Mouse (Mus musculus): ENCODE results near the gene Dbi. TPM values are rescaled to one million over a fixed set of nuclear protein-coding genes. Genes with fewer than 3 reads are reported as not detected.

The Dbi gene
- total RNA-seq, 2 experiments from 2014 or later: 379 to 438 TPM

GRCm38 (mm10) chr1:120122634-120123383 lies 1.9 kb upstream of the Dbi start:
- ATAC-seq (ENCODE audit: poor library complexity, severe bottlenecking): peak; percentile 28

DNA sequence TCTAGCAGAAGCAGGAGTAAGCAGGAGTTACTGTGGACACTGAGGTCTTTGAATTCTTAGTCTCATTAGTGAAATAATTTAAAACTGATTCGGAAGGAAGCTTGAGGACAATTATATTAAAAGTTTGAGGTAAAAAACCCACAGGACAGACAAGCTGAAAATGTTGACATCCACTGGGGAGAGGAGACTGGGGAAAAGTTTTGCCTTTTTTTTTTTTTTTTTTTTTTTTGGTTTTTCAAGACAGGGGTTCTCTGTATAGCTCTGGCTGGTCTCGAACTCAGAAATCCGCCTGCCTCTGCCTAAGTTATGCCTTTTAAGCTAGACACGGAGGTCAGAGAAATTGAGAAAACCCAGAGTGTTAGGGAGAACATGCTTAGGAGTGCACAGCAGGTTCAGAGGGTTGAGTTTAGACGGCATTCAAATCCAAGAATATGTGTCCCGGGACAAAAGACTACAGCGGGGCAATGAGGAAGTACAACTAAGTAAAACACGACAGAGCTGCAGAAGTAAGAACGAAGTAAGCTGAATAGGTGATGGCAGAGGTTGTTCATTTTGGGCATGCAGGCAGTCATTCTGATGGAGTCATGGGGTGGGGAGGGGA lies 1.2 kb upstream of the Dbi start:
- ATAC-seq (ENCODE audit: poor library complexity, severe bottlenecking): peak; percentile 14; the same call in 1 of the 2 replicates

DNA sequence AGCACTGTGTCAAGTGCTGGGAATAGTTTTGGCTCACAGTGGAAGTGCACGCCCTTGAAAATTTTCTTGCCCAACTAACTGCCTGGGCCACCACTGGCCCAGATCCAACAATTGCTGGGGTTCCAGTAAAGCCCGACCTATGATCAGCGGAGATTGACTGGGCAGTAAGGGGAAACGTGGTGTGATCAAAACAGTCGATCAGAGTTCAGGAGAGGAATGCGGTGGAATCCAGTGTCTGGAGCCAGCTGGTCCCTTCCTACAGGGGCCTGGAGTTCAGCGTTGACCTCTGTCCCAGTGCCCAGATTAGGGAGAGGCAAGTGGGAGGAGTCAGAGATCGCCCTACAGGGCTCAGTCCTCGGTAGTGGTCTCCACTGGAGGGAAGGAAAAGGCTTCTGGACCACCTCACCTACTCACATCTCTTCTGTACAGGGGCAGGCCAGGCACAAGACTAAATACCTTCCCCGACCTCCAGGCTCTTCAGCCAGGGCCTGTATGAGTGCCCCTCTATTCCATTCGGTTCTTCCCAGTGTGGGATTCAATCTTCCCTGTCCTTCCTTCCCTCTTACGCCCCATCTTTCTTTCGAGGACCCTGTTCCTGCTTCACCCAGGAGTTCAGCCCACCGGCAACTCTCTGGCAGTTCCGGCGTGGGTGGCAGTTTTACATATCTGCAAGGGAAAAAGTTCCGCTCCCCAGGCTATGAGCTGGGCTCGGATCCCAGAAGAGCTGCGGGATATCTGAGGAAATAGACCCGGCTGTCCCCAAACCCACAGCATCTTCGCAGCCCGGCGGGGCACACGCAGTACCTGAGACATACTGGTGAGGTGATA lies 523 bp downstream of the Dbi start:
- ATAC-seq (ENCODE audit: poor library complexity, severe bottlenecking): peak; percentile 39

- no peak for ATAC-seq (ENCODE audit: poor library complexity, severe bottlenecking)
Observed at GRCm38 (mm10) chr1:120119389-120119788, 1.5 kb downstream of the Dbi start.

- ATAC-seq (ENCODE audit: poor library complexity, severe bottlenecking): no peak
Observed at GRCm38 (mm10) chr1:120118854-120119253, 2.0 kb downstream of the Dbi start.

DNA sequence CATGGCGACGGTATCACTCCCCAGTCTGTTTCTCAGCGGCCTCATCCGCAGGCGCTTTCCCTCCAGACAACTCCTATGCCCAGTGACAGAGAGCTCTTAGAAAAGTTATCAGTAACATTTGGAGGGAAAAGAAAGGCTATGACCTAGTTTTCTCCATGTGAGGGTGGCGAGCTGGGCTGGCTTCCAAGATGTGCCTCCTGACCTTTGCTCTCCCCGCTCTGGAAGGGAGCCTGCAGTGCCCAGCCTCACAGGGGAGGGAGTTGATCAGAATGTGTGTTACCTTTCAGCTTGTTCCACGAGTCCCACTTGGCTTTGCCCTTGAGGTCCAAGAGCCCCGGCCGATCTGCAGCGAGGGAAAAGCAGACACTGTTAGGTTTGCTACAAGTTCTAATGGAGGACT lies 4.8 kb downstream of the Dbi start:
- ATAC-seq (ENCODE audit: poor library complexity, severe bottlenecking): no peak

DNA sequence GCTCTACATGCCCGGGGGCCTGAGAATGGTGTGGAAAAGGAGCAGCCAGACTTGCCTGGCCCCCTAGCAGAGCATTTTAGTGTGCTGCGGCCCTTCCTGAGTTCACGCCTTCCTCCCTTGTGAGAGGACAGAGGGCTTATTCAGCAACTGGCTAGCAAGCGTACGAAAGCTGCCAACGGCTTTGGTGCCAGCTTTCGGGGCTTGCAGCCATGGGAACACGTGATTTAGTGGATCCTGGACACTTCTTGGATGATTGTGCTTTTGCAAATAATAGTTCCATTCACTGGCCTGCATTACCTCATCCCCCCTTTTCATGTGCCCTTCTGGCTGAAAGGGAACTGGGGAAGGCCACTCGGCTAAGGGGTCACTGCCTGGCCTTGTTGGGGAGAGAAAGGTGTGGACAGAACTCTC lies 5.2 kb downstream of the Dbi start:
- no peak for ATAC-seq (ENCODE audit: poor library complexity, severe bottlenecking)

- ATAC-seq (ENCODE audit: poor library complexity, severe bottlenecking): peak; percentile 89
Observed at GRCm38 (mm10) chr1:120112251-120113187, 8.4 kb downstream of the Dbi start.

GRCm38 (mm10) chr1:120111766-120112165 lies 9.1 kb downstream of the Dbi start:
- ATAC-seq (ENCODE audit: poor library complexity, severe bottlenecking): no peak

- ATAC-seq (ENCODE audit: poor library complexity, severe bottlenecking): no peak
Observed at GRCm38 (mm10) chr1:120109741-120110432, 11.0 kb downstream of the Dbi start.

- ATAC-seq (ENCODE audit: poor library complexity, severe bottlenecking): peak; percentile 57
Observed at GRCm38 (mm10) chr1:120105556-120105959, 15.3 kb downstream of the Dbi start.

DNA sequence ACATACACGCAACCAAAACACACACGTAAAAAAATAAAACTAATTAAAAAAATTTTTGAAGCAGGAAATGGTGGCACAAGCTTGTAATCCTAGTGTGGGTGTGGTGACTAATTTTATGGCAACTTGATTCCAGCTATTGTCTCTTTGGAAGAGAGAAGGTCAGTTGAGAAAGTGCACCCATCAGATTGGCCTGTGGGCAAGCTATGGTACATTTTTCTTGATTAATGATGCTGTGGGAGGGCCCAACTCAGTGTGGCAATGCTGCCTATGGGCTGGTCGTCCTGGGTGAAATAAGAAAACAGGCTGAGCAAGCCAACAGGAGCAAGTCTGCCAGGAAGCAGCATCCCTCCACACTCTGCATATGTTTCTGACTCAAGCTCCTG lies 19.7 kb downstream of the Dbi start:
- ATAC-seq (ENCODE audit: poor library complexity, severe bottlenecking): no peak

DNA sequence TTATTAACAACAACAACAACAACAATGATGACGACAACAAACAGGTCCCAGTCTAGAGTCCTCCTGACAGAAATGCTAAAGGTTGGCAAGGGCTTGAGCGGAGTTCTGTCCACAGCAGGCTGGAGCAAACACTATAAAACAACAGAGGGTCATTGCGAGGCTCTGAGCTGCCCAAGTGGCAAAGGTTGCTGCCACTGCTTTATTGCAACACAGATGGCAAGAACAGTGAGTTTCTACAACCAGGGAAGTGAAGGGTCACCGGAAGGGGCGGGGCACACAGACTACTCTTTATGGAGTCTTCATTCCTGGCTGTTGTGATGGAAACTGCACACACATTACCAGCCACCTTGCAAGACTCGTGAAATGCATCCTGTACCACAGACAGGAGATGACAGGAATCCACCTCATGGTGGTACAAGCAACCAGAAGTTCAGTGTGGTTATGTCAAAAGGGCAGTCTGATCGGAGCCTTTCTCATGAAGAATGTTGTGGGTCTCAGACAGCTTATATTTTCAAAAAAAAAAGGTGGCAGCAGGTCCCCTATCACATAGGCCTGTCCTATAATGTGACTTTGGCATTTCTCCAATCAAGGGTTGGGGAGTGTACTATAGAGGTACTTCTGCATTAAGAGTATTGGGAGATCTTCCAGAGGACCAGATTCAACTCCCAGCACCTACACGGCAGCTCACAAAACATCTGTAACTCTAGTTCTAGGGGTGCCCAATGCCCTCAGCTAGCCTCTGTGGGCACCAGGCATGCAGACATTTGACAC lies 20.2 kb downstream of the Dbi start:
- peak; percentile 66 for ATAC-seq (ENCODE audit: poor library complexity, severe bottlenecking)

DNA sequence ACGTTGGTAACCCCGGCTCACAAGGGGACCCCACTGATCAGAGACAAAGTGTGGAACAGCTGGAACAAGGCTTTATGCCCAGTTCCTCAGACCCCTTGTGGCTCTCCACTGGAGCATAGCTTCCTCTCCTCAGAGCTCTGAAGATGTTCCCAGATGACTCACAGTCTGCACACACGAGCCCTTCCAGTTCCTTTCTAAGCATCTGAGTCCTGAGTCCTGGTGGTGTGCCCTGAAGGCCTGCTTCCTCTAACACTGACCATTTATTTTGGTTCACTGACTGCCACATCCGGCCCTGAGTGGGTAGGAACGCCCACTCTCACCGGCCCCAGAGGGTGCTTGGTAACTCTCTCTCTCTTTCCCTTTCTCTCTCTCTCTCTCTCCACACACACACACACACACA lies 21.4 kb downstream of the Dbi start:
- peak; percentile 89 for ATAC-seq (ENCODE audit: poor library complexity, severe bottlenecking)

DNA sequence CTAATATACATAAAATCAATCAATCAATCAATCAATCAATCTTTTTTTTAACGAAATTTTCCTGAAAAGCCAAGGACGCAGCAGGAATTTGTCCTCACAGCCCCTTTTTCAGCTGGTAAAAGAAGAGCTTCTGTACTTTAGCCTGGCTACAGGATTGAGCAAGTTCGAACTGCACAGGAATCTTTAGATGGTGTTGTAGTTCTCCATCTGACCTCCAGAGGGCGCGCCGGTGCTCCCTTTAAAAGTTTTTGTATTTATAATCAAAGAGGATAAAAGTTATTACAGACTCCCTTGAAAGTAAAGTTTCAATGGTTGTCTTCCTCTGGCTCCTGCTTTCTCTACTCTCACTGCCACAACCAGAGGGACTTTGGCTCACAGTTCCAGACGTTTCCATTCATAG lies 22.6 kb downstream of the Dbi start:
- ATAC-seq (ENCODE audit: poor library complexity, severe bottlenecking): 0 out of 2 replicates have a peak, but pooled peaks have one; percentile 30

DNA sequence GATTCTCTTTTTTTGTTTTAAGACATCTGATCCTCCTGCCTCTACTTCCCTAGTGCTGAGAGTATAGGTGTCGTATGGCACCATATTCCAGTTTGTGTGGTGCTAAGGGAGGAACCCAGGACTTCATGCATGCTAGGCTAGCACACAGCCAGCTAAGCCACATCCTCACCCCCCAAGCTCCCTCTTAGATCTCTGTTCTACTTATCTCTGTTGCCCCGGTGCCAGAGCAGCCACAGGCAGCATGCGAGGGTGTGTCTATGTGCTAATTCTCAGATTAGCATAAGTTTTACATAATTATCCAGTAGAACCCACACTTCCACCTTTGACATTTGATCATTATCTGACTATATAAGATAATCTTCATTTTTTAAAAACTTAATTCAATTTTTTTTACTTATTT lies 26.0 kb downstream of the Dbi start:
- no peak for ATAC-seq (ENCODE audit: poor library complexity, severe bottlenecking)

GRCm38 (mm10) chr1:120093482-120094134 lies 27.3 kb downstream of the Dbi start:
- ATAC-seq (ENCODE audit: poor library complexity, severe bottlenecking): peak; percentile 95

- no peak for ATAC-seq (ENCODE audit: poor library complexity, severe bottlenecking)
Observed at GRCm38 (mm10) chr1:120090880-120091570, 29.9 kb downstream of the Dbi start.
